Mouse (Mus musculus) CH12.LX (cell line): ENCODE results near the gene F2r. TPM values are rescaled to one million over a fixed set of nuclear protein-coding genes. Genes with fewer than 3 reads are reported as not detected.

ENCODE experiments used
- DNase-seq: peaks from one replicate; pipeline ENCODE4 v3.0.0-alpha.2; 2013; ENCODE audit errors: extremely low read depth
- H3K27ac ChIP-seq: 2 replicates; pipeline ENCODE4 v1.5.1; 2012; ENCODE audit warnings: low read depth, mild to moderate bottlenecking, control low read depth, moderate library complexity; ENCODE audit not compliant: insufficient read depth
- H3K27me3 ChIP-seq: replicated peaks from 2 replicates; pipeline ENCODE3; 2012; ENCODE audit warnings: inconsistent platforms
- H3K36me3 ChIP-seq, 2 experiments: replicated peaks in 1 of 2; 2 replicates each; pipeline versions ENCODE3 to v1.6.1; 2012; ENCODE audit warnings: inconsistent platforms in 1 of 2, low read length in 1 of 2, mild to moderate bottlenecking in 1 of 2, mixed read lengths in 1 of 2, moderate library complexity in 1 of 2; ENCODE audit not compliant: control insufficient read depth in 1 of 2, insufficient read depth in 1 of 2
- H3K4me1 ChIP-seq, 2 experiments: 2 replicates each; pipeline ENCODE4 v1.6.1; 2012; ENCODE audit warnings: inconsistent platforms in 1 of 2, moderate library complexity in 1 of 2; ENCODE audit not compliant: insufficient read depth in 2 of 2, control insufficient read depth in 1 of 2
- H3K4me2 ChIP-seq: 2 replicates; pipeline ENCODE4 v1.6.1; 2012; ENCODE audit warnings: low read depth, mild to moderate bottlenecking, control low read depth; ENCODE audit not compliant: poor library complexity, insufficient read depth, severe bottlenecking
- H3K4me3 ChIP-seq, 3 experiments: fragments of 150-350 bp in 1 of 3; sonication (generic) in 1 of 3; replicated peaks in 1 of 3; 2 replicates each; pipeline versions ENCODE3 to v1.5.1; 2011 to 2012; ENCODE audit warnings: low read depth in 2 of 3, low read length in 2 of 3, mild to moderate bottlenecking in 2 of 3, moderate library complexity in 2 of 3, control low read depth in 1 of 3, improper control_type of control experiment in 1 of 3, inconsistent platforms in 1 of 3, mixed read lengths in 1 of 3; ENCODE audit not compliant: poor library complexity in 1 of 3
- H3K79me2 ChIP-seq: replicated peaks from 2 replicates; pipeline ENCODE4 v1.6.1; 2012; ENCODE audit warnings: mild to moderate bottlenecking, moderate library complexity; ENCODE audit not compliant: control insufficient read depth, poor library complexity, insufficient read depth, severe bottlenecking; ENCODE audit errors: extremely low read depth
- H3K9ac ChIP-seq: 2 replicates; pipeline ENCODE4 v1.6.1; 2012; ENCODE audit warnings: low read depth, mild to moderate bottlenecking, control low read depth, moderate library complexity; ENCODE audit not compliant: insufficient read depth
- H3K9me3 ChIP-seq: replicated peaks from 2 replicates; pipeline ENCODE3; 2012; ENCODE audit warnings: low read length, inconsistent platforms, mixed read lengths
- BHLHE40 ChIP-seq: IDR thresholded peaks from 2 replicates; pipeline ENCODE4 v1.6.1; 2011; ENCODE audit warnings: mild to moderate bottlenecking, low read depth, low read length, improper control_type of control experiment
- E2F4 ChIP-seq: IDR thresholded peaks from 2 replicates; pipeline ENCODE4 v1.6.1; 2011; ENCODE audit warnings: low read depth, low read length, improper control_type of control experiment; ENCODE audit not compliant: insufficient replicate concordance
- EP300 ChIP-seq: IDR thresholded peaks from 2 replicates; pipeline ENCODE4 v1.6.1; 2011; ENCODE audit warnings: low read length, improper control_type of control experiment
- ETS1 ChIP-seq: conservative IDR thresholded peaks from 2 replicates; pipeline ENCODE4 v1.6.1; 2012; ENCODE audit warnings: low read depth, mild to moderate bottlenecking, inconsistent platforms, low read length, improper control_type of control experiment, moderate library complexity
- GABPA ChIP-seq: IDR thresholded peaks from 2 replicates; pipeline ENCODE4 v1.6.1; 2012; ENCODE audit warnings: low read depth, low read length, improper control_type of control experiment, inconsistent platforms; ENCODE audit not compliant: insufficient replicate concordance
- IRF4 ChIP-seq: IDR thresholded peaks from 2 replicates; pipeline ENCODE4 v1.6.1; 2014; ENCODE audit warnings: low read depth, mild to moderate bottlenecking, inconsistent platforms, low read length, improper control_type of control experiment
- KAT2A ChIP-seq: IDR thresholded peaks from 2 replicates; pipeline ENCODE4 v1.6.1; 2012; ENCODE audit warnings: low read length, improper control_type of control experiment, inconsistent platforms; ENCODE audit not compliant: insufficient replicate concordance
- MAFK ChIP-seq: IDR thresholded peaks from 2 replicates; pipeline ENCODE4 v1.6.1; 2011; ENCODE audit warnings: low read length, improper control_type of control experiment; ENCODE audit not compliant: insufficient replicate concordance
- MAX ChIP-seq: IDR thresholded peaks from 2 replicates; pipeline ENCODE4 v1.6.1; 2011; ENCODE audit warnings: low read length, improper control_type of control experiment
- MXI1 ChIP-seq: IDR thresholded peaks from 2 replicates; pipeline ENCODE4 v1.6.1; 2011; ENCODE audit warnings: mild to moderate bottlenecking, low read depth, low read length, improper control_type of control experiment
- NELFE ChIP-seq: IDR thresholded peaks from 2 replicates; pipeline ENCODE4 v1.6.1; 2011; ENCODE audit warnings: low read depth, low read length, improper control_type of control experiment
- NRF1 ChIP-seq: IDR thresholded peaks from 2 replicates; pipeline ENCODE4 v1.6.1; 2014; ENCODE audit warnings: low read depth, mild to moderate bottlenecking, inconsistent platforms, low read length, improper control_type of control experiment, moderate library complexity
- PAX5 ChIP-seq: IDR thresholded peaks from 2 replicates; pipeline ENCODE4 v1.6.1; 2012; ENCODE audit warnings: low read length, inconsistent platforms, mixed read lengths
- POLR2A ChIP-seq: IDR thresholded peaks from 2 replicates; pipeline ENCODE4 v1.6.1; 2011; ENCODE audit warnings: low read depth, mild to moderate bottlenecking, improper control_type of control experiment, low read length
- RAD21 ChIP-seq: IDR thresholded peaks from 2 replicates; pipeline ENCODE4 v1.6.1; 2011; ENCODE audit warnings: low read depth, mild to moderate bottlenecking, low read length, improper control_type of control experiment, moderate library complexity
- SMC3 ChIP-seq: IDR thresholded peaks from 2 replicates; pipeline ENCODE4 v1.6.1; 2011; ENCODE audit warnings: low read depth, low read length, improper control_type of control experiment
- TCF12 ChIP-seq: IDR thresholded peaks from 2 replicates; pipeline ENCODE4 v1.6.1; 2014; ENCODE audit warnings: low read depth, mild to moderate bottlenecking, inconsistent platforms, low read length, improper control_type of control experiment
- USF1 ChIP-seq: IDR thresholded peaks from 2 replicates; pipeline ENCODE4 v1.6.1; 2014; ENCODE audit warnings: low read depth, mild to moderate bottlenecking, inconsistent platforms, low read length, improper control_type of control experiment
- ZNF384 ChIP-seq: IDR thresholded peaks from 2 replicates; pipeline ENCODE4 v1.6.1; 2012; ENCODE audit warnings: low read depth, low read length, improper control_type of control experiment, inconsistent platforms
- dilution Hi-C: fragments of 300-500 bp; cut with MboI; formaldehyde crosslinking; loops from 2 replicates; pipeline ENCODE4 v1.14.3; 2020; ENCODE audit warnings: low sequenced_read_pairs; ENCODE audit not compliant: extremely low pct_unique_long_range_greater_than_20kb, extremely low pct_ligation_motif_present
- in situ Hi-C: fragments of 300-500 bp; cut with MboI; formaldehyde crosslinking; loops from 3 replicates; pipeline ENCODE4 v1.14.3; 2019; ENCODE audit warnings: low sequenced_read_pairs, low pct_ligation_motif_present, low pct_unique_long_range_greater_than_20kb, mixed read lengths
- polyA plus RNA-seq: library from polyadenylated mRNA; unstranded; fragments of >175 nt; gene quantifications from 2 replicates; pipeline ENCODE4 v1.2.1, GENCODE M21; 2012; ENCODE audit warnings: low read depth; ENCODE audit not compliant: insufficient read length
- total RNA-seq, 2 experiments: library from RNA; depleted of rRNA; stranded (reverse); fragments of 300-350 nt in 1 of 2; fragments of >200 nt in 1 of 2; gene quantifications; 2 replicates each; pipeline ENCODE4 v1.2.3; 2012 to 2014

Gene F2r
- total and polyA plus RNA-seq, 3 experiments = 0.17 to 0.30 (median 0.28) TPM

- Histone ChIP-seq H3K9me3 (no peaks in the 10 kb centered on the region), H3K9ac (no peak overlapping the region), H3K36me3 (no peaks in the 10 kb centered on the region), H3K4me3 (no peak overlapping the region), H3K79me2 (no peaks in the 10 kb centered on the region), H3K4me1 (no peaks in the 10 kb centered on the region; a peak in 1 of 4 replicates), H3K27ac (no peak overlapping the region), H3K4me2 (no peak overlapping the region), H3K27me3 (peaks cover 4% of the 10 kb centered on the region)
- dilution Hi-C loops = no loop called here
- in situ Hi-C loops = no loop called here
- no peak for DNase-seq
- TF ChIP-seq MXI1 (no peak), MAX (no peak), KAT2A (no peak), MAFK (no peak), GABPA (no peak), NRF1 (no peak), EP300 (no peak), PAX5 (no peak), IRF4 (no peak), E2F4 (no peak)
Observed at GRCm38 (mm10) chr13:95599833-95600359, 18.4 kb downstream of the F2r start.

GRCm38 (mm10) chr13:95598232-95598920, 19.9 kb downstream of the F2r start:
- in situ Hi-C loops = no loop called here

More at GRCm38 (mm10) chr13:95598232-95598920, 19.9 kb downstream of the F2r start:
- DNase-seq = no peak
- peaks cover 6% of the 10 kb centered on the region for H3K27me3 ChIP-seq
- H3K9me3 ChIP-seq = no peaks in the 10 kb centered on the region
- H3K79me2 ChIP-seq = no peaks in the 10 kb centered on the region
- dilution Hi-C loops = no loop called here
- H3K27ac ChIP-seq = no peak overlapping the region
- peaks cover 0 to under 1% of the 10 kb centered on the region in 2 experiments; a peak in 3 of 4 replicates for H3K4me1 ChIP-seq
- no peak overlapping the region for H3K4me3 ChIP-seq
- H3K36me3 ChIP-seq = no peaks in the 10 kb centered on the region
- H3K9ac ChIP-seq = no peak overlapping the region
- TF ChIP-seq GABPA = no peak
- TF ChIP-seq RAD21 = no peak
- no peak for TF ChIP-seq BHLHE40
- TF ChIP-seq NELFE = no peak
- TF ChIP-seq IRF4 = no peak
- no peak for TF ChIP-seq ZNF384
- TF ChIP-seq USF1 = no peak
- no peak for TF ChIP-seq ETS1
- no peak for TF ChIP-seq E2F4
- TF ChIP-seq TCF12 = no peak
- TF ChIP-seq SMC3 = no peak
- no peak for TF ChIP-seq MAFK
- TF ChIP-seq POLR2A = no peak
- no peak for TF ChIP-seq NRF1
- no peak overlapping the region for H3K4me2 ChIP-seq
